9 mouse cellular contexts compared by ENCODE assay signal in the genomic region with DNA sequence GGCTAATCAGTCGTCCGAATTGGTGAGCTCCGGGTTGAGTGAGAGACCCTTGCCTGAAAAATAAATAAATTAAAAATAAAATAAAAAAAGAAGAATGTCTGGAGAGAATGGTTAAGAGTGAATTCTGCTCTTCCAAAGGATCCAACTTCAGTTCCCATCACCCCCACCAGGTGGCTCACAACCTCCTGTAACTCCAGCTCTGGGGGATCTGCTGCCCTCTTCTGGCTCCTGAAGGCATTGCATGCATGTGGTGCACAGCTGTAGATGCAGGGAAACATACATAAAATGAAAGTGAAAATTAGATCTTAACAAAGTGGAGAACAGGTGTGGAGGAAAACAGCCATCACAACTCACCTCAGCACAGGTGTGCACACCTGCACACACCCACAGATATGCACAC. TPM values are rescaled to one million over a fixed set of nuclear protein-coding genes. Genes with fewer than 3 reads are reported as not detected.
DNase-seq lines count a peak whose midpoint lies in the region; ATAC-seq lines count a peak whose summit lies in the region.
"Had no signal": no experiment of that assay in that cellular context is flagged by ENCODE, and none has a peak within 500 bp of the region (broad histone marks: within the 10 kb centered on the region; RNA-seq: fewer than 3 reads in every experiment).

No protein-coding gene starts in this region.

- WGBS in hindbrain, embryonic 11.5 days, result 35% methylated on average over 3 of the region's 3 CpGs
- WGBS in hindbrain, embryonic 12.5 days, result 21% methylated on average over 3 of the region's 3 CpGs
- 23% methylated on average over 3 of the region's 3 CpGs for WGBS in embryonic facial prominence, embryonic 10.5 days

- H3K9me3 ChIP-seq in hindbrain, embryonic 11.5 days (ENCODE audit: control insufficient read depth, low read length), result no peaks in the 10 kb centered on the region; the same call in 1 of the 2 replicates
- peaks cover 7% of the 10 kb centered on the region for H3K9me3 ChIP-seq in hindbrain, embryonic 12.5 days (replicated peaks)
- peaks cover 8% of the 10 kb centered on the region; the same call in 1 of the 2 replicates for H3K9me3 ChIP-seq in embryonic facial prominence, embryonic 10.5 days
- H3K9me3 ChIP-seq: neural tube, embryonic 12.5 days had no signal

- H3K4me3 ChIP-seq in hindbrain, embryonic 11.5 days (ENCODE audit: low read depth, low read length), result no peak overlapping the region
- H3K4me3 ChIP-seq in hindbrain, embryonic 12.5 days, result no peak overlapping the region
- H3K4me3 ChIP-seq in embryonic facial prominence, embryonic 10.5 days, result no peak overlapping the region
- H3K4me3 ChIP-seq: neural tube, embryonic 12.5 days had no signal

- no peak overlapping the region for H3K9ac ChIP-seq in hindbrain, embryonic 11.5 days (ENCODE audit: low read depth, low read length)
- H3K9ac ChIP-seq in hindbrain, embryonic 12.5 days, result no peak overlapping the region
- H3K9ac ChIP-seq: neural tube, embryonic 12.5 days had no signal

- peak; percentile 86 for DNase-seq in hindbrain, embryonic 11.5 days (ENCODE audit: low spot score)
- peak; percentile 35 to 44 for DNase-seq in CD8-positive naive resting alpha-beta T cell, adult 2 months (ENCODE audit: low read depth in 2 of 2, low spot score in 2 of 2)
- DNase-seq in adrenal gland, adult 2 months, result peak; percentile 34
- peak; percentile 81 for DNase-seq in embryonic facial prominence, embryonic 10.5 days (ENCODE audit: low spot score)
- DNase-seq in layer of hippocampus, adult 9-11 months, result peak; percentile 30
- peak; percentile 47 to 56 for DNase-seq in monocyte, adult 2 months (ENCODE audit: low read depth in 1 of 2, low spot score in 2 of 2)
- peak; percentile 40 to 72 for DNase-seq in thymus, postnatal 10 days (ENCODE audit: low spot score in 2 of 2)

- H3K4me2 ChIP-seq in hindbrain, embryonic 11.5 days (replicated peaks; ENCODE audit: low read depth, low read length), result no peak overlapping the region
- no peak overlapping the region for H3K4me2 ChIP-seq in hindbrain, embryonic 12.5 days (replicated peaks)
- H3K4me2 ChIP-seq: neural tube, embryonic 12.5 days had no signal

- H3K36me3 ChIP-seq in hindbrain, embryonic 11.5 days (ENCODE audit: control insufficient read depth, insufficient read depth, low read length), result no peaks in the 10 kb centered on the region
- 0 out of 2 replicates have a peak, but pooled peaks cover 6% of the 10 kb centered on the region for H3K36me3 ChIP-seq in hindbrain, embryonic 12.5 days
- H3K36me3 ChIP-seq in embryonic facial prominence, embryonic 10.5 days (replicated peaks), result no peaks in the 10 kb centered on the region

- ATAC-seq in hindbrain, embryonic 11.5 days (ENCODE audit: low FRiP score), result no peak
- ATAC-seq in hindbrain, embryonic 12.5 days (ENCODE audit: low FRiP score), result no peak

- no peaks in the 10 kb centered on the region for H3K27me3 ChIP-seq in hindbrain, embryonic 11.5 days (ENCODE audit: control insufficient read depth, insufficient read depth, low read length)
- H3K27me3 ChIP-seq in hindbrain, embryonic 12.5 days, result peaks cover 20% of the 10 kb centered on the region
- H3K27me3 ChIP-seq in embryonic facial prominence, embryonic 10.5 days (replicated peaks; ENCODE audit: low read depth, poor library complexity, severe bottlenecking), result peaks cover 36% of the 10 kb centered on the region

- no peaks in the 10 kb centered on the region for H3K4me1 ChIP-seq in hindbrain, embryonic 11.5 days (replicated peaks; ENCODE audit: control insufficient read depth, insufficient read depth, low read length)
- no peaks in the 10 kb centered on the region for H3K4me1 ChIP-seq in hindbrain, embryonic 12.5 days
- H3K4me1 ChIP-seq in embryonic facial prominence, embryonic 10.5 days, result no peaks in the 10 kb centered on the region
- H3K4me1 ChIP-seq: neural tube, embryonic 12.5 days had no signal

- no peak overlapping the region for H3K27ac ChIP-seq in hindbrain, embryonic 11.5 days (ENCODE audit: low read depth, low read length)
- no peak overlapping the region for H3K27ac ChIP-seq in hindbrain, embryonic 12.5 days
- H3K27ac ChIP-seq in embryonic facial prominence, embryonic 10.5 days (replicated peaks), result no peak overlapping the region
- H3K27ac ChIP-seq: neural tube, embryonic 12.5 days had no signal

RNA-seq across cellular contexts. Expression of gene Jph3, which starts 22.0 kb away (rescaled TPM):
- polyA plus RNA-seq in hindbrain, embryonic 11.5 days (2014; fragmentation: Nextera tagmentation; extraction: Ambion mirVana), result 11.1 and 11.2 TPM in 2 replicates
- 47.7 and 50.9 TPM in 2 replicates for polyA plus RNA-seq in hindbrain, embryonic 12.5 days (2016; fragmentation: Nextera tagmentation; extraction: Ambion mirVana)
- 1 to 10 TPM; 1.6 to 2.2 TPM for total RNA-seq in adrenal gland, adult 2 months (2021)
- polyA plus RNA-seq in adrenal gland, adult 2 months (2012; rRNA removed), result 3.1 TPM in 2 replicates
- polyA plus RNA-seq in embryonic facial prominence, embryonic 10.5 days (2016; fragmentation: Nextera tagmentation; extraction: Ambion mirVana), result 5.2 and 5.7 TPM in 2 replicates

Comparison
In these comparisons a context has a peak if more than half of its experiments do, and no peak if none do; other contexts are left out.
1. DNase-seq: peak in every context shown above with its lines; median percentile 86 in hindbrain, embryonic 11.5 days; 81 in embryonic facial prominence, embryonic 10.5 days; 56 in thymus, postnatal 10 days; 52 in monocyte, adult 2 months; 40 in CD8-positive naive resting alpha-beta T cell, adult 2 months; 34 in adrenal gland, adult 2 months; 30 in layer of hippocampus, adult 9-11 months.